Mouse (Mus musculus) limb, embryonic 12.5 days (tissue): Measurements from ENCODE around the gene Sipa1l3. TPM values are rescaled to one million over a fixed set of nuclear protein-coding genes. Genes with fewer than 3 reads are reported as not detected.
A peak's percentile ranks its signal among the peaks of the same experiment; 100 is the strongest.

Experiments used
- ATAC-seq: fragments of 200-750 bp; cut with Nextera tagmentation; 2 replicates; pipeline ENCODE4 v1.8.0; 2017; ENCODE audit warnings: low read depth, moderate TSS enrichment; ENCODE audit not compliant: insufficient number of reproducible peaks, insufficient read depth, low FRiP score, low TSS enrichment
- H3K27ac ChIP-seq: fragments of 300-500 bp; sonication (generic); 2 replicates; pipeline ENCODE4 v1.5.1; 2016; ENCODE audit warnings: mild to moderate bottlenecking, moderate library complexity
- H3K27me3 ChIP-seq: fragments of 300-500 bp; sonication (generic); 2 replicates; pipeline ENCODE4 v1.6.1; 2016; ENCODE audit warnings: mild to moderate bottlenecking, moderate library complexity
- H3K36me3 ChIP-seq: fragments of 300-500 bp; sonication (generic); 2 replicates; pipeline ENCODE4 v1.6.1; 2016; ENCODE audit warnings: mild to moderate bottlenecking, moderate library complexity
- H3K4me1 ChIP-seq: fragments of 300-500 bp; sonication (generic); replicated peaks from 2 replicates; pipeline ENCODE4 v1.6.1; 2016
- H3K4me2 ChIP-seq: fragments of 300-500 bp; sonication (generic); 2 replicates; pipeline ENCODE4 v1.6.1; 2016; ENCODE audit warnings: mild to moderate bottlenecking, moderate library complexity
- H3K4me3 ChIP-seq: fragments of 300-500 bp; sonication (generic); replicated peaks from 2 replicates; pipeline ENCODE4 v1.5.1; 2016; ENCODE audit warnings: mild to moderate bottlenecking
- H3K9ac ChIP-seq: fragments of 300-500 bp; sonication (generic); replicated peaks from 2 replicates; pipeline ENCODE4 v1.6.1; 2016; ENCODE audit warnings: mild to moderate bottlenecking, moderate library complexity
- H3K9me3 ChIP-seq: fragments of 300-500 bp; sonication (generic); 2 replicates; pipeline ENCODE4 v1.6.1; 2016; ENCODE audit warnings: mild to moderate bottlenecking, moderate library complexity
- WGBS: fragments of 180-500 bp; shearing (Covaris S2); methylation state at CpG from one replicate; pipeline ENCODE4 v1.1.7; 2016; 5-methylcytosine and 5-hydroxymethylcytosine counted together
- polyA plus RNA-seq: library from polyadenylated mRNA; unstranded; fragments of >200 nt; fragmentation: Nextera tagmentation; extraction: Ambion mirVana; gene quantifications from 2 replicates; pipeline ENCODE4 v1.2.1, GENCODE M21; 2016

The Sipa1l3 gene
- polyA plus RNA-seq, 1 experiment from 2014 or later = 14.0 TPM

DNA sequence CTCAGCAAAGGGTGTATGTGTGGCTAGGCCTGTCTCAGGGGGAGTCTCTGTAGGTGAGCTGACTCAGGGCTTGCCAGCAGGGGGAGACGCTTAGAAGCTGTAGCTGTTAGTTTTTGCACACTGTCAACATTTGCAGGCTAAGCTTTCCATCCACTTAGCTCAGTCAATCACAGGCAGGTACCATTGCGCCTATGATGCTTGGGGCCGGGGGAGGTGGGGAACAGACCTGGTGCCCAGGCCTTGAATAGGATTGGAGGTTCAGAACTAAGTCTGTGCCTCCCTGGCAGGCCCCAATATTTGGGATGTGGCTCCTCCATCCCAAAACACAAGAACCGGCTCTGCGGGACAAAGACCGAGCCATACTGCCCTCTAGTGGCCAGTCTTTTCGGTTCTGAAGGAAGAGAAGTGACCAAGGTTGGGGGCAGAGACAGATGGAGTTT, 217.3 kb downstream of the Sipa1l3 start:
- Histone ChIP-seq H3K36me3 (no peaks in the 10 kb centered on the region), H3K4me3 (0 out of 2 replicates have a peak overlapping the region, but pooled peaks have one; percentile 8), H3K9me3 (no peaks in the 10 kb centered on the region), H3K27me3 (peaks cover 16% of the 10 kb centered on the region; the same call in 1 of the 2 replicates), H3K9ac (no peak overlapping the region), H3K4me1 (peaks cover 27% of the 10 kb centered on the region), H3K27ac (no peak overlapping the region), H3K4me2 (peak overlapping the region; percentile 39)
- ATAC-seq = no peak
- 1% methylated on average over 7 of the region's 7 CpGs for WGBS

DNA sequence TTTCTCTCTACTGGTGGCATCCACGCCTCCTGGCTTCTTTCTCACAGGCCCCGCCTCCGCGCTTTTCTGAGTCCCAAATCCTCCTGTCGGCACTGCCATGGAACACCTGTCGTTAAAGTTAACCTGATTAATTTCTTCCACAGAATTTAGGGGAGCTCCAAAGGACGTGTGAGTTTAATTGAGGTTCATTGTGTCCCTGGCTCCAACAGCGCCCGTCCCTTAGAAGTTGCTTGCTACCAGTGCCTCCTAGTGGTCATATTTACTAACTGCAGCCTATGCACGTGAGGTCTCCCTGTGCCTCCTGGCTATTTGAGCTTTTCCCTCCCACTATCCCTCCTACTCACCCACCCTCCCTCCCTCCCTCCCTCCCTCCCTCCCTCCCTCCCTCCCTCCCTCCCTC, 221.4 kb downstream of the Sipa1l3 start:
- peaks cover 5% of the 10 kb centered on the region; the same call in 1 of the 2 replicates for H3K27me3 ChIP-seq
- ATAC-seq = no peak
- no peak overlapping the region for H3K4me2 ChIP-seq

DNA sequence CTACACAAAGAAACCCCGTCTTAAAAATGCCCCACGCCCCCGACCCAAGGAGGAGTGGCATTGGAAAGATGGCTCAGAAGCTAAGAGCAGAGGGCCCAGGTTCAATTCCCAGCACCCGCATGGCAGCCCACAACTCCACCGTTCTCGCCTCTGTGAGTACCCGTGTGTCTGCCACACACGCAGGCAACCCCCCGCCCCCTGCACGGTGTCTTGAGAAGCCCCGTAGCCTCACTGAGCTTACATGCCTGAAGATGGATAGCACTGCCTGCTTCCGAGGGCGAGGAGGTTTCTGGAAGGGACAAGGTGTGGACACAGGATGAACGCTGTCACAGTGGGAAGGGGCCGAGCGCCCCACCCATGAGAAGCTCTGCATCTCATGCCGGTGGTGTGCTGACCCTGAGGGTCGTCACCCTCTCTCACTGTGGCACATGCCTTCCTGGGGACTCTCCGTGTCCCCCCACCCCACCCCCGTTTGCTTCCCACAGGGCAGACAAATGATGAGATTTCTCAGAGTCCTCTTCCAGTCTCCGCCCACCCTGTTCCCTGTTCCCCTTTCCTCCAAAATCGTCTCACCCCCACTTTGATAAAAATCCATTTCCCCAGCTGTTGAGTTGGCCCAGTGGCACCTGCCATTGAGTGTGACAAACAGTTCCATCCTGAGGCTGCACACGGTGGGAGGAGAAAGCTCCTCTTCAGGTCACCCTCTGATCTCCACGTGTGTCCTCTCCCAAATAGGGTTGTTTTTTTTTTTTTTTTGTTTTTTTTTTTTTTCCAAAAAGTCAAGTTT, 222.4 kb downstream of the Sipa1l3 start:
- no peak overlapping the region for H3K27ac ChIP-seq
- no peak overlapping the region for H3K4me3 ChIP-seq
- H3K4me1 ChIP-seq = peaks cover 28% of the 10 kb centered on the region
- H3K9me3 ChIP-seq = no peaks in the 10 kb centered on the region
- H3K4me2 ChIP-seq = no peak overlapping the region
- 79% methylated on average over 24 of the region's 24 CpGs for WGBS
- H3K27me3 ChIP-seq = peaks cover 8% of the 10 kb centered on the region
- no peak overlapping the region for H3K9ac ChIP-seq
- ATAC-seq = no peak
- H3K36me3 ChIP-seq = no peaks in the 10 kb centered on the region

More for the DNA sequence above, 221.4 kb downstream of the Sipa1l3 start:
- H3K36me3 ChIP-seq = no peaks in the 10 kb centered on the region
- no peak overlapping the region for H3K27ac ChIP-seq
- no peaks in the 10 kb centered on the region for H3K9me3 ChIP-seq
- H3K4me1 ChIP-seq = peaks cover 20% of the 10 kb centered on the region
- H3K9ac ChIP-seq = no peak overlapping the region
- WGBS = 10% methylated on average over 10 of the region's 10 CpGs
- no peak overlapping the region for H3K4me3 ChIP-seq

DNA sequence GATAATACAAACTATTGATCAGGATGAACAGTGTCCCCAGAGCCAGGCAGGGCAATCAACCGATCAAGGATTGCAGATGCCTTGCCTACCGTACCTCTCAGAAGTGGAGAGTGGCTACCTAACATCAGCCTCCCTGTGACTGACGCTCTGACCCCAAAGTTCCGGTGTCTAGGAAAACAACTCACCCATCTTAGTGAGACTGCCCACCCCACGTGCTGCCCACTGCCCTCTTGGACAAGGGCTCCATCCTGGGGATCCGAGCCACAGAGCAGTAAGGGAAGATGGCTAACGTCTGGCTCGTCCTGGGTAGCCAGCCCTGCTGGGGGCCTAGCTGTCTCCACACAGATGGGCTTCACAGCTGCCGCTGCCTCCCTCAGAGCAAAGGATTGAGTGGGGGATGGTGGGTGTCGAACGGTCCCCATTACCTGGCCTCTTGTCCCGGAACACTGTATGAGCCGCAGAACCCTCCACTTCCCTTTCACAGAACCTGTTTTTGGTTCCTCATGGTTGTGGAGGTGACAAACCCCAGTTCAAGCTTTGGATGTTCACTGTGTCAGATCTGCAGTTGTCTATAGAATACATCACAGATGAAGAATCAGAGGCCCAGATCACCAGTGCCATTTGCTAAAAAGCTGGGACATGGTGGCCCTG, 224.2 kb downstream of the Sipa1l3 start:
- H3K4me2 ChIP-seq = no peak overlapping the region
- H3K9ac ChIP-seq = no peak overlapping the region
- H3K4me3 ChIP-seq = no peak overlapping the region
- peaks cover 40% of the 10 kb centered on the region for H3K4me1 ChIP-seq
- no peaks in the 10 kb centered on the region for H3K9me3 ChIP-seq
- H3K27me3 ChIP-seq = peaks cover 17% of the 10 kb centered on the region
- no peak overlapping the region for H3K27ac ChIP-seq
- 72% methylated on average over 13 of the region's 13 CpGs for WGBS
- no peaks in the 10 kb centered on the region for H3K36me3 ChIP-seq
- no peak for ATAC-seq

DNA sequence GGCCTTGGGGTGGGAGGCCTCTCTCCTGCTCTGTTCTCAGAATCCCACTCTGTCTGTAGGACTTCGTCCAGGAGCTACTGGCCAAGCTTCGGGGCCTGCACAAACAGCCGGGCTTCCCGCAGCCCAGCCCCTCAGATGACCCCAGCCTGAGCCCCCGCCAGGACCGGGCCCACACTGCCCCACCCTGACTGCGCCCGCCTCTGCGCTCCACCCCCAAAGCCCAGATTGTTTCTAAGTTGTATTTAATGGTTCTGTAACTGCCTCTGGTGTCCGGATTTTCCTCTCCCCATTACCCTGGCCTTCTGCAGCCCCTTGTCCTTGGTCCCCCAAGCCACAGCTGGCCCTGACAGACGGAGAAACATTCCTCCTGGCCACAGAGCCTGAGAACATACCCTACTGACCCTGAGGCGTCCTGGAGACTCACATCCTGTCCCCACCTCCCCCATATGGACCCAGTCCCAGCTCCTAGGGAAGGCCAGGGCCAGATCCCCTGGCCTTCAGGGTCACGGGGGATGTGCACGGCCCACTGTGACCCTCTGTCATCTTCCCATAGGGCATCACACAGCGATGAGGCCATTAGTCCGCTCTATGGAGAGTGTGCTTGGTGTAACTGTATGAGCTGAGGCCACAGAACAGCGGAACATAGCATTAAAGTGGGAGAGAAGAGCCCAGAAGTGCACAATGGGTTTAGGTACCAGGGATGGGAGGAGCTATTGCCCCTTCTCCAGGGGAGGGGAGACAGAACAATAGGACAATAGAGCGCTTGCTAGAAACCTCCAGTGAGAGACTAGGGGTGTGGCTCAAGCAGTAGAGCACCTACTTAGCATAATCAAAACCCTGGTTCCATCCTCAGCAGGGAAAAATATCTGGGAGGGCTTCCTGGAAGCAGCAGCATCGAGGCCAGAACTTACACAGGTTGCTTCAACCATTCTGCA, 225.0 kb downstream of the Sipa1l3 start:
- no peaks in the 10 kb centered on the region for H3K9me3 ChIP-seq
- no peak overlapping the region for H3K4me2 ChIP-seq
- peaks cover 42% of the 10 kb centered on the region for H3K4me1 ChIP-seq
- WGBS = 27% methylated on average over 19 of the region's 19 CpGs
- ATAC-seq = no peak
- peak overlapping the region; percentile 59; the same call in 1 of the 2 replicates for H3K27ac ChIP-seq
- H3K36me3 ChIP-seq = no peaks in the 10 kb centered on the region
- no peak overlapping the region for H3K4me3 ChIP-seq
- H3K27me3 ChIP-seq = peaks cover 19% of the 10 kb centered on the region
- peak overlapping the region; percentile 37; the same call in 1 of the 2 replicates for H3K9ac ChIP-seq

DNA sequence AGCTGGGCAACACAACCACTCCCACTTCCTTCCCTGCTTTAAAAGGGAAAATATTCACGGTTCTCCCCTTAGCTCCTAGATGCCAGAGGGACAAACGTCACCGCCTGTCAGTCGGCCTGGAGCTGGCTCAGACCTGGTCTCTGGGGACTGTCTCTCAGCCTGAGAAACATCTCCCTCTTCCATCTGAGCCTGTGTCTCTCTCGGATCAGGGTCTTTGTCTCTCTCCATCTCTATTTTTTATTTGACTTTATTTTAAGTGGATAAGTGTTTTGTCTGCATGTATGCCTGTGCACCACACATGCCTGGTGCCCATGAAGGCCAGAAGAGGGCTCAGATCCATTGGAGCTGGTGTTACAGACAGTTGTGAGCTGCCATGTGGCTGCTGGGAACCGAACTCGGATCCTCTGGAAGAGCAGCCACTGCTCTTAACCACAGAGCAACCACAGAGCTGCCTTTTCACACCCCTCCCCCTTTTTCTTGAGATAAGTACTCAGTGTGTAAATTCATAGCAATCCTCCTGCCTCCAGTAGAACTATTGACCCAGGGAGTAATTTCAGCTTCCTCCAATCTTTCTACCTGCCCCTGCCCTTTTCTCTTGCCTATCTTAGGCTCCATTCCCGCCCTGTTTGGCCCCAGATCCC, 225.9 kb downstream of the Sipa1l3 start:
- H3K9me3 ChIP-seq = no peaks in the 10 kb centered on the region
- no peaks in the 10 kb centered on the region for H3K36me3 ChIP-seq
- ATAC-seq = no peak
- peaks cover 42% of the 10 kb centered on the region for H3K4me1 ChIP-seq
- H3K4me3 ChIP-seq = no peak overlapping the region
- peak overlapping the region; percentile 26 for H3K4me2 ChIP-seq
- WGBS = 26% methylated on average over 8 of the region's 8 CpGs
- H3K9ac ChIP-seq = peak overlapping the region; percentile 37; the same call in 1 of the 2 replicates
- H3K27me3 ChIP-seq = peaks cover 27% of the 10 kb centered on the region
- peak overlapping the region; percentile 59 for H3K27ac ChIP-seq

DNA sequence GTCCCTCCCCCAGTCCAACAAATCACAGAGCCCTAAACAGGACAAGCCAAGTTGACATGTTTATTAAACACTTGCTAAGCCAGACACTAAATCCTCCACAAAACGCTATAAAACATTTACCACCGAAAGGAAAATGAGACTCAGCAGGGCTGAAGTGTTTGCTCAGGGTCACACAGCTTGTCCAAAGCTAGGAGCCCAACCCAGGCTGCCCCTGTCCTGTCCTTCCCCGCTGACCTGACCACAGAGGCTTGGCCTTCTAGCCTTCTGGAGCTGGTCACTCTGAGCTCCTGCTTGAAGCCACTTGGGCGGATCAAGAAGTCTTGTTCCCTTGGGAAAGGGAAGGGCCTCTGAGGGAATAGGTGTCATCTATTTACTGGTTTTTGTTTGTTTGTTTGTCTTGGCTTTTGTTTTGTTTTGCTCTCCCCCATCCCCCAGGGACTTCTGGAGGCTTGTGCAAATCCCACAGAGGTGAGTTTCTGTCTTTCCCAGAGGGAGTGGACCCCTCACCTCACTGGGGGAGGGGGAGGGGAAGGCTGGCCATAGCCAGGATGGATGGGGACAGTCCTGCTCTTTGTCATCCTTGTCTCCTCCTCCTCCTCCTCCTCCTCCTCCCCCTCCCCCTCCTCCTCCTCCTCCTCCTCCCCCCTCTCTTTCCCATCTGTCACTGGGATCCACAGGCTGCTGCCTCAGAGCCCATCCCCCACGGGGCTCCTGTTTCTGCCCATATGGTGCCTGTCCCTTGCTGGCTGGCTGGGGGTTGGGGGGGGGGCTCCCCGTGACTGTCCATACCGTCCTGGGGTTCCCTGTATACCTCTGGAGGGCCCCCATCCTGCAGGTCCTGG, 226.6 kb downstream of the Sipa1l3 start:
- peaks cover 32% of the 10 kb centered on the region for H3K27me3 ChIP-seq
- no peak for ATAC-seq
- H3K4me2 ChIP-seq = peak overlapping the region; percentile 26
- H3K9me3 ChIP-seq = no peaks in the 10 kb centered on the region
- peaks cover 42% of the 10 kb centered on the region for H3K4me1 ChIP-seq
- WGBS = 6% methylated on average over 7 of the region's 7 CpGs
- peak overlapping the region; percentile 59 for H3K27ac ChIP-seq
- H3K9ac ChIP-seq = 0 out of 2 replicates have a peak overlapping the region, but pooled peaks have one; percentile 27
- H3K36me3 ChIP-seq = no peaks in the 10 kb centered on the region
- no peak overlapping the region for H3K4me3 ChIP-seq

DNA sequence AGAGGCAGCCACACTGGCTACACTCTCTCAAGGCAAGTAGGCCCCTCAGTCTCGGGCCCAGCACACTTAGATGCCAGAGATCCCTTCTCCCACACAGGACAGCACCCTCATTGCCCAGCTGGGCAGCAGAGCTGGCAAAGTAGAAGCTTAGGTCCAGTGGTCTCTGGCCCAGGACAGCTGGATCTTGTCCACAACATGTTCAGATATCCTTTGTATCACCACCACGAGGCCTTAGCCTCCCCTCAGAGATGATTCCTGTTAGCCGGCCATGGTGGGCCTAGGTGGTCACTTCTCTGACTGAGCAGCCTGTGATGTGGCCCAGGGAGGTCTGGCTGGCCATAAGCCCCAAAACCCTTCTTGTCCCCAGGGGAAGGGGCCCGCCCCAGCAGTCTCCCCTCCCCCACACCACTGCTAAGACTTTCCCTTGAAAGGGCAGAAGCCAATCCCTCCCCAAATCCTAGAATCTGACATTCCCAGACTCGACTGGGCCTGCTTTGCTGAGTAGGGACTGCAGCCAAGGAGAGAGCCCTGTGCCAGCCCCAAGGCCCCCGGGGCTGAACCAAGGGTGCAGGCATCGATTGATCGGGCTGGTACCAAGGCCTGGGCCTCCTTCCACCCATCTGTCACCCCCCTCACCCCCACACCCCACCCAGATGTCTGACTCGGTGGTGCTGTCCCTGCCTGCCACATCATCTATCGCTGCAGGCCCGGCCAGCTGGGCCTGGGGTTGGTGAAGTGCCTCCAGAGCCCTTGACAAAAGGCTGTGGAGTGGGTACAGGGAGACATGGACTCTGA, 227.6 kb downstream of the Sipa1l3 start:
- WGBS = 24% methylated on average over 11 of the region's 11 CpGs
- Histone ChIP-seq H3K36me3 (no peaks in the 10 kb centered on the region), H3K27ac (peak overlapping the region; percentile 59), H3K27me3 (peaks cover 30% of the 10 kb centered on the region), H3K9me3 (no peaks in the 10 kb centered on the region), H3K4me3 (no peak overlapping the region), H3K4me1 (peaks cover 42% of the 10 kb centered on the region), H3K4me2 (0 out of 2 replicates have a peak overlapping the region, but pooled peaks have one; percentile 4), H3K9ac (peak overlapping the region; percentile 37; the same call in 1 of the 2 replicates)
- ATAC-seq = no peak

DNA sequence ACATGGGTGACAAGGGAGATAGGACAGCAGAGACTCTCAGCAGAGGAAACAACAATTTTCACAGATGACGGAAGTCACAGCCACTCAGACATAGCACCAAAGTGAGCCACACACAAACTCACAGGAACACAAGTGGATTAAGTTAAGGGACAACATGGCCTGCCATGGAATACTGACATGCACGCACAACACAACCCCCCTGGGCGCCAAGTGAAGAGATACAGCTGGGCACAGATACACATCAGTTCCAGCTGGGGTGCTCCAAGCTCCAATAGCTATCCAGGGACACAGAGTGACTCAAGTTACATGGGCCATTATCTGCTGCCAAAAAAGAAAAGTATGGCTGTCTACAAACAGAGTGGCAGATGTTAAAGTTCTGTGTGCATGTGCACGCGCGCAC, 228.6 kb downstream of the Sipa1l3 start:
- Histone ChIP-seq H3K4me2 (peak overlapping the region; percentile 86), H3K36me3 (no peaks in the 10 kb centered on the region), H3K27me3 (peaks cover 27% of the 10 kb centered on the region; the same call in 1 of the 2 replicates), H3K9me3 (no peaks in the 10 kb centered on the region), H3K4me1 (peaks cover 42% of the 10 kb centered on the region), H3K4me3 (peak overlapping the region; percentile 58; the same call in 1 of the 2 replicates), H3K9ac (peak overlapping the region; percentile 66; the same call in 1 of the 2 replicates), H3K27ac (no peak overlapping the region)
- 75% methylated on average over 6 of the region's 6 CpGs for whole genome bisulfite sequencing
- no peak for ATAC-seq
